In genomic region chr4:107125101-107125500, GRCm38 (mm10) we compare ENCODE assay signal across 18 mouse cellular contexts. TPM values are rescaled to one million over a fixed set of nuclear protein-coding genes. Genes with fewer than 3 reads are reported as not detected.
DNase-seq lines count a peak whose midpoint lies in the region; TF ChIP-seq lines count a peak whose summit lies in the region.
"Had no signal": no experiment of that assay in that cellular context is flagged by ENCODE, and none has a peak within 500 bp of the region (broad histone marks: within the 10 kb centered on the region; RNA-seq: fewer than 3 reads in every experiment).

No protein-coding gene starts in this region.

- peak; percentile 8 for DNase-seq in gastrocnemius, adult 2 months
- no peak for DNase-seq in gastrocnemius, postnatal 25 days
- peak; percentile 19 for DNase-seq in liver, adult 2 months (ENCODE audit: extremely low read depth, low read depth, low spot score)
- DNase-seq in liver (no peak), adipocyte (ENCODE audit: low spot score) (peak; percentile 45)
- DNase-seq in retina, embryonic 14.5 days (ENCODE audit: low spot score): peak; percentile 26
- DNase-seq in yolk sac, embryonic 10.5 days (ENCODE audit: low spot score): no peak
- DNase-seq: forebrain, postnatal 0 days had no signal

- no peak for TF ChIP-seq POLR2A in liver, adult 2 months (IDR thresholded peaks at IDR 0.05; ENCODE audit: extremely low read depth, insufficient read depth, low read length)

- no peaks in the 10 kb centered on the region for H3K79me2 ChIP-seq in liver, adult 2 months (ENCODE audit: control insufficient read depth, insufficient read depth, low read length)

- no peak overlapping the region for H3K4me3 ChIP-seq in gastrocnemius, adult 2 months
- no peak overlapping the region for H3K4me3 ChIP-seq in liver, adult 2 months (ENCODE audit: insufficient read depth, low read depth, low read length)
- H3K4me3 ChIP-seq: embryonic facial prominence, embryonic 10.5 days; intestine, embryonic 15.5 days; liver, embryonic 15.5 days had no signal

- no peaks in the 10 kb centered on the region for H3K36me3 ChIP-seq in liver, adult 2 months (ENCODE audit: control insufficient read depth, insufficient read depth, low read length)
- H3K36me3 ChIP-seq: embryonic facial prominence, embryonic 10.5 days; intestine, embryonic 15.5 days; liver, embryonic 15.5 days had no signal

- H3K9ac ChIP-seq in liver, adult 2 months (ENCODE audit: low read depth, low read length): no peak overlapping the region
- H3K9ac ChIP-seq: forebrain, postnatal 0 days; intestine, embryonic 15.5 days; liver, embryonic 15.5 days had no signal

- H3K27me3 ChIP-seq in liver, adult 2 months (ENCODE audit: control insufficient read depth, insufficient read depth, low read length): no peaks in the 10 kb centered on the region
- H3K27me3 ChIP-seq: intestine, embryonic 15.5 days had no signal

- H3K27ac ChIP-seq in gastrocnemius, adult 2 months: no peak overlapping the region
- no peak overlapping the region for H3K27ac ChIP-seq in liver, adult 2 months (replicated peaks; ENCODE audit: insufficient read depth, low read depth, low read length)
- H3K27ac ChIP-seq: embryonic facial prominence, embryonic 10.5 days; intestine, embryonic 15.5 days; liver, embryonic 15.5 days had no signal

- 53% methylated on average over 5 of the region's 5 CpGs for WGBS in liver, adult 2 months

- intact Hi-C loops in gastrocnemius, adult 2 months (cut with DNase I): no loop called here

- peak; percentile 12; the same call in 1 of the 2 replicates for TF ChIP-seq CTCF in gastrocnemius, adult 2 months (IDR thresholded peaks at IDR 0.05)
- TF ChIP-seq CTCF in liver, adult 2 months (IDR thresholded peaks at IDR 0.05; ENCODE audit: low read depth, low read length): 0 out of 2 replicates have a peak, but pooled peaks have one; percentile 21

- H3K4me1 ChIP-seq in liver, adult 2 months (ENCODE audit: control insufficient read depth, insufficient read depth, low read length): peaks cover 2% of the 10 kb centered on the region; the same call in 1 of the 2 replicates

RNA-seq across cellular contexts. Expression of gene Cdcp2, which starts 28.4 kb away (rescaled TPM):
- total RNA-seq in gastrocnemius, adult 2 months (2021): not detected
- not detected for total RNA-seq in gastrocnemius, postnatal 25 days (2021)
- total RNA-seq in liver, adult 2 months (2014; rRNA removed): not detected in 2 replicates
- polyA plus RNA-seq in liver, adult 2 months (2012; rRNA removed): not detected in 2 replicates
- total RNA-seq: adrenal gland, adult 18-20 months; forebrain, postnatal 0 days; gastrocnemius, postnatal 4 days; layer of hippocampus, adult 8-10 months; left cerebral cortex, postnatal 25 days had no signal
- polyA plus RNA-seq: forebrain, postnatal 0 days; heart, embryonic 14.5 days; intestine, embryonic 15.5 days; liver, embryonic 15.5 days; midbrain, embryonic 16.5 days; neural tube, embryonic 14.5 days had no signal

RNA-seq across cellular contexts. Expression of gene Tmem59, which starts 53.1 kb away (rescaled TPM):
- 10 to 100 TPM; 68.2 to 84.3 TPM for total RNA-seq in gastrocnemius, adult 2 months (2021)
- total RNA-seq in gastrocnemius, postnatal 25 days (2021): 10 to 100 TPM; 63.4 to 80.2 TPM
- total RNA-seq in liver, adult 2 months (2014; rRNA removed): 287 and 344 TPM in 2 replicates
- polyA plus RNA-seq in liver, adult 2 months (2012; rRNA removed): 348 and 393 TPM in 2 replicates

RNA-seq across cellular contexts. Expression of gene Tceanc2, which starts 53.8 kb away (rescaled TPM):
- total RNA-seq in gastrocnemius, adult 2 months (2021): 10 to 100 TPM; 12.6 to 13.2 TPM
- 10 to 100 TPM; 11.7 to 13.2 TPM for total RNA-seq in gastrocnemius, postnatal 25 days (2021)
- 5.6 and 6.6 TPM in 2 replicates for total RNA-seq in liver, adult 2 months (2014; rRNA removed)
- 4.2 and 5.3 TPM in 2 replicates for polyA plus RNA-seq in liver, adult 2 months (2012; rRNA removed)

RNA-seq across cellular contexts. Expression of gene Cyb5rl, which starts 58.3 kb away (rescaled TPM):
- 10 to 100 TPM; 16.3 to 20.1 TPM for total RNA-seq in gastrocnemius, adult 2 months (2021)
- 10 to 100 TPM; 16.8 to 18.0 TPM for total RNA-seq in gastrocnemius, postnatal 25 days (2021)
- 9.3 and 9.8 TPM in 2 replicates for total RNA-seq in liver, adult 2 months (2014; rRNA removed)
- 10.7 and 11.0 TPM in 2 replicates for polyA plus RNA-seq in liver, adult 2 months (2012; rRNA removed)

RNA-seq across cellular contexts. Expression of gene Mrpl37, which starts 58.4 kb away (rescaled TPM):
- total RNA-seq in gastrocnemius, adult 2 months (2021): 10 to 100 TPM; 80.8 to 97.5 TPM
- 10 to 100 TPM; 82.0 to 95.5 TPM for total RNA-seq in gastrocnemius, postnatal 25 days (2021)
- 16.7 and 20.3 TPM in 2 replicates for total RNA-seq in liver, adult 2 months (2014; rRNA removed)
- polyA plus RNA-seq in liver, adult 2 months (2012; rRNA removed): 51.8 and 51.9 TPM in 2 replicates

Comparison
In these comparisons a context has a peak if more than half of its experiments do, and no peak if none do; other contexts are left out.
1. DNase-seq: peak in gastrocnemius, adult 2 months (single experiment), liver, adult 2 months (single experiment), adipocyte (single experiment) and retina, embryonic 14.5 days (single experiment); none in gastrocnemius, postnatal 25 days (single experiment), liver (single experiment) and yolk sac, embryonic 10.5 days (single experiment).